Mouse (Mus musculus) MEL (cell line): Measurements from ENCODE around the gene Gipc2. TPM values are rescaled to one million over a fixed set of nuclear protein-coding genes. Genes with fewer than 3 reads are reported as not detected.

Source experiments
- DNase-seq: peaks from one replicate; pipeline ENCODE4 v3.0.0; 2011; ENCODE audit warnings: low read depth, low spot score
- H3K27ac ChIP-seq: 2 replicates; pipeline ENCODE4 v1.5.1; 2012; ENCODE audit warnings: low read depth, mild to moderate bottlenecking, control low read depth, low read length, moderate library complexity; ENCODE audit not compliant: control insufficient read depth
- H3K27me3 ChIP-seq, 2 experiments: fragments of 150-350 bp in 1 of 2; sonication (generic) in 1 of 2; 2 replicates each; pipeline ENCODE4 v1.6.1; 2012; ENCODE audit warnings: low read length in 2 of 2, mild to moderate bottlenecking in 2 of 2, improper control_type of control experiment in 1 of 2, moderate library complexity in 1 of 2; ENCODE audit not compliant: insufficient read depth in 2 of 2, control insufficient read depth in 1 of 2
- H3K36me3 ChIP-seq, 2 experiments: 2 replicates each; pipeline ENCODE4 v1.6.1; 2012 to 2014; ENCODE audit warnings: low read length in 2 of 2, improper control_type of control experiment in 1 of 2, inconsistent platforms in 1 of 2, mild to moderate bottlenecking in 1 of 2; ENCODE audit not compliant: insufficient read depth in 2 of 2, control insufficient read depth in 1 of 2
- H3K4me1 ChIP-seq, 2 experiments: fragments of 150-350 bp in 1 of 2; sonication (generic) in 1 of 2; 2 replicates each; pipeline ENCODE4 v1.6.1; 2012; ENCODE audit warnings: low read length in 2 of 2, improper control_type of control experiment in 1 of 2, mild to moderate bottlenecking in 1 of 2; ENCODE audit not compliant: insufficient read depth in 2 of 2, control insufficient read depth in 1 of 2
- H3K4me3 ChIP-seq, 2 experiments: fragments of 150-350 bp in 1 of 2; sonication (generic) in 1 of 2; 2 replicates each; pipeline ENCODE4 v1.5.1; 2012; ENCODE audit warnings: low read depth in 2 of 2, low read length in 2 of 2, mild to moderate bottlenecking in 2 of 2, moderate library complexity in 2 of 2, control low read depth in 1 of 2, improper control_type of control experiment in 1 of 2; ENCODE audit not compliant: control insufficient read depth in 1 of 2, insufficient read depth in 1 of 2
- H3K79me2 ChIP-seq: 2 replicates; pipeline ENCODE4 v1.6.1; 2012; ENCODE audit warnings: mild to moderate bottlenecking, low read length, moderate library complexity; ENCODE audit not compliant: control insufficient read depth, poor library complexity, insufficient read depth
- H3K9ac ChIP-seq: 2 replicates; pipeline ENCODE4 v1.6.1; 2012; ENCODE audit warnings: low read depth, mild to moderate bottlenecking, control low read depth, low read length, moderate library complexity; ENCODE audit not compliant: control insufficient read depth, poor library complexity, severe bottlenecking
- H3K9me3 ChIP-seq: fragments of 150-350 bp; sonication (generic); replicated peaks from 2 replicates; pipeline ENCODE4 v1.6.1; 2012; ENCODE audit warnings: mild to moderate bottlenecking, low read length, improper control_type of control experiment, moderate library complexity; ENCODE audit not compliant: insufficient read depth
- BHLHE40 ChIP-seq: IDR thresholded peaks from 2 replicates; pipeline ENCODE4 v1.6.1; 2012; ENCODE audit warnings: low read depth, mild to moderate bottlenecking, inconsistent platforms, low read length, improper control_type of control experiment, borderline replicate concordance
- CHD1 ChIP-seq: IDR thresholded peaks from 2 replicates; pipeline ENCODE4 v1.6.1; 2012; ENCODE audit warnings: low read depth, mild to moderate bottlenecking, inconsistent platforms, low read length, improper control_type of control experiment
- E2F4 ChIP-seq: IDR thresholded peaks from 2 replicates; pipeline ENCODE4 v1.6.1; 2011; ENCODE audit warnings: low read depth, low read length, improper control_type of control experiment, borderline replicate concordance
- ELF1 ChIP-seq: IDR thresholded peaks from 2 replicates; pipeline ENCODE4 v1.6.1; 2014; ENCODE audit warnings: low read depth, mild to moderate bottlenecking, inconsistent platforms, low read length, improper control_type of control experiment, moderate library complexity
- ETS1 ChIP-seq: IDR thresholded peaks from 2 replicates; pipeline ENCODE4 v1.6.1; 2012; ENCODE audit warnings: low read depth, mild to moderate bottlenecking, inconsistent platforms, low read length, improper control_type of control experiment, moderate library complexity
- GABPA ChIP-seq: IDR thresholded peaks from 2 replicates; pipeline ENCODE4 v1.6.1; 2012; ENCODE audit warnings: low read depth, mild to moderate bottlenecking, inconsistent platforms, low read length, improper control_type of control experiment, moderate library complexity
- MAFK ChIP-seq: IDR thresholded peaks from 2 replicates; pipeline ENCODE4 v1.6.1; 2011; ENCODE audit warnings: low read depth, mild to moderate bottlenecking, low read length, improper control_type of control experiment, borderline replicate concordance
- MAX ChIP-seq: IDR thresholded peaks from 2 replicates; pipeline ENCODE4 v1.6.1; 2011; ENCODE audit warnings: low read length, improper control_type of control experiment
- MAZ ChIP-seq: IDR thresholded peaks from 2 replicates; pipeline ENCODE4 v1.6.1; 2012; ENCODE audit warnings: low read depth, mild to moderate bottlenecking, inconsistent platforms, low read length, improper control_type of control experiment
- MEF2A ChIP-seq: IDR thresholded peaks from 2 replicates; pipeline ENCODE4 v1.6.1; 2014; ENCODE audit warnings: low read depth, mild to moderate bottlenecking, inconsistent platforms, low read length, improper control_type of control experiment; ENCODE audit not compliant: poor library complexity, insufficient replicate concordance, severe bottlenecking; ENCODE audit errors: extremely low read depth
- MYC ChIP-seq: IDR thresholded peaks from 2 replicates; pipeline ENCODE4 v1.6.1; 2011; ENCODE audit warnings: low read depth, mild to moderate bottlenecking, low read length, improper control_type of control experiment, moderate library complexity
- POLR2AphosphoS2 ChIP-seq: IDR thresholded peaks from 2 replicates; pipeline ENCODE4 v1.6.1; 2011; ENCODE audit warnings: low read length, improper control_type of control experiment
- POLR2AphosphoS5 ChIP-seq: IDR thresholded peaks from 2 replicates; pipeline ENCODE4 v1.6.1; 2012; ENCODE audit warnings: low read depth, borderline replicate concordance, mild to moderate bottlenecking, inconsistent platforms, low read length, moderate library complexity, mixed read lengths
- RAD21 ChIP-seq: IDR thresholded peaks from 2 replicates; pipeline ENCODE4 v1.6.1; 2011; ENCODE audit warnings: mild to moderate bottlenecking, low read depth, low read length, improper control_type of control experiment
- RCOR1 ChIP-seq: IDR thresholded peaks from 2 replicates; pipeline ENCODE4 v1.6.1; 2012; ENCODE audit warnings: low read depth, mild to moderate bottlenecking, inconsistent platforms, low read length, improper control_type of control experiment
- TAL1 ChIP-seq: IDR thresholded peaks from 2 replicates; pipeline ENCODE4 v1.6.1; 2012; ENCODE audit warnings: mild to moderate bottlenecking, inconsistent platforms, low read length, moderate library complexity, mixed read lengths
- TBP ChIP-seq: IDR thresholded peaks from 2 replicates; pipeline ENCODE4 v1.8.0; 2011; ENCODE audit warnings: low read depth, low read length, improper control_type of control experiment
- TCF12 ChIP-seq: IDR thresholded peaks from 2 replicates; pipeline ENCODE4 v1.6.1; 2014; ENCODE audit warnings: low read depth, mild to moderate bottlenecking, inconsistent platforms, low read length, improper control_type of control experiment, moderate library complexity
- ZC3H11A ChIP-seq: IDR thresholded peaks from 2 replicates; pipeline ENCODE4 v1.6.1; 2012; ENCODE audit warnings: low read depth, mild to moderate bottlenecking, inconsistent platforms, low read length, improper control_type of control experiment
- ZKSCAN1 ChIP-seq: IDR thresholded peaks from 2 replicates; pipeline ENCODE4 v1.6.1; 2012; ENCODE audit warnings: low read depth, mild to moderate bottlenecking, inconsistent platforms, low read length, improper control_type of control experiment, moderate library complexity
- ZNF384 ChIP-seq: IDR thresholded peaks from 2 replicates; pipeline ENCODE4 v1.6.1; 2012; ENCODE audit warnings: low read depth, mild to moderate bottlenecking, inconsistent platforms, low read length, improper control_type of control experiment
- polyA plus RNA-seq, 2 experiments: library from polyadenylated mRNA; stranded (reverse) in 1 of 2; unstranded in 1 of 2; fragments of >175 nt in 1 of 2; fragments of >200 nt in 1 of 2; gene quantifications; 2 replicates each; pipeline versions ENCODE4 v1.2.1 to v1.2.4; 2012; ENCODE audit warnings: low replicate concordance in 2 of 2, low read depth in 1 of 2; ENCODE audit not compliant: insufficient read length in 2 of 2, insufficient read depth in 1 of 2, missing spikeins in 1 of 2
- total RNA-seq: library from RNA; depleted of rRNA; stranded (reverse); fragments of 300-350 nt; gene quantifications from 2 replicates; pipeline ENCODE4 v1.2.3, GENCODE M21; 2012

Gene Gipc2
- total and polyA plus RNA-seq, 3 experiments: 0.27 to 0.78 TPM; not detected in 1

- Histone ChIP-seq H3K27ac (no peak overlapping the region), H3K27me3 (no peaks in the 10 kb centered on the region), H3K9ac (no peak overlapping the region), H3K79me2 (peaks cover 4% of the 10 kb centered on the region), H3K9me3 (no peaks in the 10 kb centered on the region), H3K4me1 (peaks cover 11 to 18% of the 10 kb centered on the region in 2 experiments), H3K36me3 (peaks cover 0 to 31% of the 10 kb centered on the region in 2 experiments; a peak in 2 of 4 replicates), H3K4me3 (no peak overlapping the region)
- no peak for DNase-seq
- TF ChIP-seq MAFK (peak; percentile 87; the same call in 1 of the 2 replicates), TCF12 (no peak)
These were observed 36.9 kb upstream of the Gipc2 start for GRCm38 (mm10) chr3:152202942-152203341.

- Histone ChIP-seq H3K27ac (no peak overlapping the region), H3K36me3 (peaks cover 0 to 28% of the 10 kb centered on the region in 2 experiments; a peak in 2 of 4 replicates), H3K9me3 (no peaks in the 10 kb centered on the region), H3K9ac (no peak overlapping the region), H3K27me3 (no peaks in the 10 kb centered on the region), H3K4me3 (no peak overlapping the region), H3K4me1 (peaks cover 12 to 18% of the 10 kb centered on the region in 2 experiments), H3K79me2 (no peaks in the 10 kb centered on the region; the same call in 1 of the 2 replicates)
- TF ChIP-seq MAX (no peak), CHD1 (no peak), ZC3H11A (no peak), RAD21 (no peak), MAZ (no peak), BHLHE40 (no peak), MYC (no peak), MEF2A (no peak), ELF1 (no peak), TAL1 (no peak), POLR2AphosphoS5 (no peak), TCF12 (no peak), ETS1 (no peak), ZNF384 (no peak), GABPA (no peak), RCOR1 (no peak), POLR2AphosphoS2 (no peak), TBP (no peak), ZKSCAN1 (no peak), E2F4 (no peak)
- no peak for DNase-seq
These were observed 35.6 kb upstream of the Gipc2 start for GRCm38 (mm10) chr3:152201651-152202050.
